Mouse (Mus musculus) limb, embryonic 14.5 days (tissue): ENCODE data around the gene Kifc1. TPM values are rescaled to one million over a fixed set of nuclear protein-coding genes. Genes with fewer than 3 reads are reported as not detected.
A peak's percentile ranks its signal among the peaks of the same experiment; 100 is the strongest.

Source experiments
- ATAC-seq: fragments of 200-750 bp; cut with Nextera tagmentation; 2 replicates; pipeline ENCODE4 v1.8.0; 2017; ENCODE audit warnings: low read depth, moderate number of reproducible peaks, moderate TSS enrichment; ENCODE audit not compliant: low FRiP score
- DNase-seq: peaks from one replicate; pipeline ENCODE4 v3.0.0-alpha.2; 2015; ENCODE audit warnings: low spot score
- H3K27ac ChIP-seq: fragments of 300-500 bp; sonication (generic); replicated peaks from 2 replicates; pipeline ENCODE4 v1.5.1; 2014; ENCODE audit warnings: low read depth, mild to moderate bottlenecking, low read length, moderate library complexity, mixed read lengths
- H3K27me3 ChIP-seq: fragments of 300-500 bp; sonication (generic); 2 replicates; pipeline ENCODE4 v1.6.1; 2014; ENCODE audit warnings: low read length, mixed read lengths; ENCODE audit not compliant: control insufficient read depth, insufficient read depth
- H3K36me3 ChIP-seq: fragments of 300-500 bp; sonication (generic); 2 replicates; pipeline ENCODE4 v1.6.1; 2014; ENCODE audit warnings: mild to moderate bottlenecking, low read length, moderate library complexity, mixed read lengths; ENCODE audit not compliant: control insufficient read depth, insufficient read depth
- H3K4me1 ChIP-seq: fragments of 300-500 bp; sonication (generic); 2 replicates; pipeline ENCODE4 v1.6.1; 2014; ENCODE audit warnings: antibody characterized with exemption, low read length, mixed read lengths; ENCODE audit not compliant: control insufficient read depth, insufficient read depth
- H3K4me2 ChIP-seq: fragments of 300-500 bp; sonication (generic); replicated peaks from 2 replicates; pipeline ENCODE4 v1.6.1; 2014; ENCODE audit warnings: low read depth, mild to moderate bottlenecking, low read length, moderate library complexity; ENCODE audit not compliant: severe bottlenecking
- H3K4me3 ChIP-seq: fragments of 300-500 bp; sonication (generic); replicated peaks from 2 replicates; pipeline ENCODE4 v1.5.1; 2014; ENCODE audit warnings: low read length
- H3K9ac ChIP-seq: fragments of 300-500 bp; sonication (generic); 2 replicates; pipeline ENCODE4 v1.6.1; 2014; ENCODE audit warnings: mild to moderate bottlenecking, low read depth, low read length, moderate library complexity; ENCODE audit not compliant: severe bottlenecking
- H3K9me3 ChIP-seq: fragments of 300-500 bp; sonication (generic); 2 replicates; pipeline ENCODE4 v1.6.1; 2016; ENCODE audit warnings: low read length; ENCODE audit not compliant: control insufficient read depth
- POLR2A ChIP-seq: fragments of 200-500 bp; IDR thresholded peaks from 2 replicates; pipeline ENCODE4 v1.8.0; 2012; ENCODE audit warnings: inconsistent platforms, mild to moderate bottlenecking, moderate library complexity, borderline replicate concordance; ENCODE audit not compliant: insufficient read depth, insufficient read length; ENCODE audit errors: extremely low read depth
- WGBS: fragments of 180-500 bp; shearing (Covaris S2); extraction: QIAGEN DNeasy Blood & Tissue Kit; methylation state at CpG from one replicate; pipeline ENCODE4 v1.1.7; 2014; 5-methylcytosine and 5-hydroxymethylcytosine counted together
- polyA plus RNA-seq, 2 experiments: library from polyadenylated mRNA; depleted of rRNA in 1 of 2; stranded (reverse) in 1 of 2; unstranded in 1 of 2; fragments of >200 nt; fragmentation: Nextera tagmentation in 1 of 2; extraction: Ambion mirVana in 1 of 2; gene quantifications; 2 replicates each; pipeline versions ENCODE4 v1.2.1 to v1.2.3; 2012 to 2014

Gene Kifc1
- polyA plus RNA-seq, 2 experiments: 6.2 to 60.6 TPM

DNA sequence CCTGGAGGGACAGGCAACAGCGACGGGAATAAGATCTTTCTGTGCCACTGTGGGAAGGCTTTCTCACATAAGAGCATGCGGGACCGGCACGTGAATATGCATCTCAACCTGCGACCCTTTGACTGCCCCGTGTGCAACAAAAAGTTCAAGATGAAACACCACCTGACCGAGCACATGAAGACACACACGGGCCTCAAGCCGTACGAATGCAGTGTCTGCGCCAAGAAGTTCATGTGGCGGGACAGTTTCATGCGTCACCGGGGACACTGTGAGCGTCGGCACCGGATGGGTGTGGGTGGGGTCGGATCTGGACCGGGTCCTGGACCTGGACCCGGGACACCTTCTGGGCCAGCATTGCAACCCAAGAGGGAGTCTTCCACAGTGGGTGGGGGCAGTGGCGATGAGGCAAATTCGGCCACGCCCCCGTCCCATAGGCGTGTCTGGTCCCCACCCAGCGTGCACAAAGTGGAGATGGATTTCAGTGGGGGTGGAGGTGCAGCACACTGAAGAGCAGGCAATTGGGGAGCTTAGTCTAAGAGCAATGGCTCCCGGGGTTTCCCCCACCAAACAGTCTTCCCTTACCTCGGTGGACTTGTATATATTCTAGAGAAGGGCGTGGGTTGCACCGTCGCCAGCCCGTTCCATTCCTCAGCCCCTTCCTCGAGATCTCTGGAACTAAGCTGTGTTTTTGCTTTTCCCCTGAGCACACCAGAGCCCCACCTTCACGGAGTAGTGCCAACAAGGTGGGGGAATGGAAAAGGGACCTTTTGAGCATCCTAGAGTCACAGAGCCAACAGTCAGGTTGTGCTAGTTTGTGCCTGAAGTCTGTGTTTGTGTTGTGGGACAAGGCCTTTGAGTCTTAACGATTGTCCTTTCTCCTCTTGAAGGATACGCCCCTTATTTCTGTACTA is 28.1 kb upstream of the Kifc1 start:
- DNase-seq (no peak), ATAC-seq (no peak)
- H3K9me3 ChIP-seq: no peaks in the 10 kb centered on the region
- peak overlapping the region; percentile 99 for H3K4me2 ChIP-seq
- H3K36me3 ChIP-seq: peaks cover 25% of the 10 kb centered on the region
- 60% methylated on average over 37 of the region's 37 CpGs for WGBS
- H3K27me3 ChIP-seq: no peaks in the 10 kb centered on the region
- H3K4me3 ChIP-seq: peak overlapping the region; percentile 67
- H3K27ac ChIP-seq: no peak overlapping the region
- peaks cover 18% of the 10 kb centered on the region for H3K4me1 ChIP-seq
- peak overlapping the region; percentile 66; the same call in 1 of the 2 replicates for H3K9ac ChIP-seq
- TF ChIP-seq POLR2A: no peak

DNA sequence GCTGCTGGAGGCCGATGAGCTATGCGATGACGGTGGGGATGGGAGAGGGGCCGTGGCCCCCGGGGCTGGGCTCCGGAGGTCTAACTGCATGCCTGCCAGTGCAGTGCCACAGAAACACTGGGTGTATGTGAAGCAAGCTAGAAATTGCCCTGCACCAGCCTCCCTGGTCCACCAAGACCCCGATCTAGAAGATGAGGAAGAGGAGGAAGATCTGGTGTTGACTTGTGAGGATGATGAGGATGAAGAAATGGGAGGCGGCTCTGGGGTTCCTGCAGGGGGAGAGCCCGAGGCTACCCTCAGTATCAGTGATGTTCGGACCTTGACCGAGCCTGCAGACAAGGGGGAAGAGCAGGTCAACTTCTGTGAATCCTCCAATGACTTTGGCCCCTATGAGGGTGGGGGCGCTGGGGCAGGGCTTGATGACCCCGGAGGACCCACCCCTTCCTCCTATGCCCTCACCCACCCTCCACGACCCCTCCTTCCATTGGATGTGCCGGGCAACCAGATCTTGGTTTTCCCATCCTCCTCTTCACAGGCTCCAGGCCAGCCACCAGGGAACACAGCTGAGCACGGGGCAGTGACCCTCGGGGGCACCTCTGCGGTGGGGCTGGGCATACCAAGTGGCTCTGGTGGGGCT is 27.3 kb upstream of the Kifc1 start:
- H3K27me3 ChIP-seq: no peaks in the 10 kb centered on the region
- H3K4me2 ChIP-seq: no peak overlapping the region
- no peak overlapping the region for H3K9ac ChIP-seq
- 0 out of 2 replicates have a peak overlapping the region, but pooled peaks have one; percentile 4 for H3K4me3 ChIP-seq
- no peaks in the 10 kb centered on the region for H3K9me3 ChIP-seq
- H3K36me3 ChIP-seq: peaks cover 31% of the 10 kb centered on the region
- no peak for TF ChIP-seq POLR2A
- H3K4me1 ChIP-seq: peaks cover 18% of the 10 kb centered on the region
- 82% methylated on average over 18 of the region's 18 CpGs for WGBS
- ATAC-seq: no peak
- H3K27ac ChIP-seq: no peak overlapping the region
- no peak for DNase-seq

DNA sequence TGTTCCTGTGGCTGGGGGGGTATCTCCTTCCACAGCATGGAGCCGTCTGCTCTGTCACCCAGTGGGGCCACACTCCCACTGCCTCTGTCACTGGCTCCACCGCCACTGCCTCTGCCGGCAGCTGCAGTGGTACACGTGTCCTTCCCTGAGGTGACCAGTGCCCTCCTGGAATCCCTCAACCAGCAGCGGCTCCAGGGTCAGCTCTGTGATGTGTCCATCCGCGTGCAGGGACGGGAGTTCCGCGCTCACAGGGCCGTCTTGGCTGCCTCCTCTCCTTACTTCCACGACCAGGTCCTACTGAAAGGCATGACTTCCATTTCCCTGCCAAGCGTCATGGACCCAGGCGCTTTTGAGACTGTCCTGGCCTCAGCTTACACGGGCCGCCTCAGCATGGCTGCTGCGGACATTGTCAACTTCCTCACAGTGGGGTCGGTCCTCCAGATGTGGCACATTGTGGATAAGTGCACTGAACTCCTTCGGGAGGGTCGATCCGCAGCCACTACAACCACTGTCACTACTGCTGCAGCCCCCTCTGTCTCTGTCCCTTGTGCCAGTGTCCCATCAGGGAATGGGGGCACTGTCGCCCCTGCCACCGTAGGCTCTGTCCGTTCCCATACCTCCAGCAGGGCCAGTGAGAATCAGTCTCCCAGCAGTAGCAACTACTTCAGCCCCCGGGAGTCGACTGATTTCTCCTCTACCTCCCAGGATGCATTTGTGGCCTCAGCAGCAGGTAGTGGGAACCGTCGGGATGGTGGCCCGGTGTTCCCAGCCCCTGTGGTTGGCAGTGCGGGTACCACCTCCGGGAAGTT is 26.6 kb upstream of the Kifc1 start:
- H3K4me2 ChIP-seq: peak overlapping the region; percentile 44
- H3K27ac ChIP-seq: no peak overlapping the region
- peak overlapping the region; percentile 48 for H3K4me3 ChIP-seq
- H3K4me1 ChIP-seq: peaks cover 18% of the 10 kb centered on the region
- H3K27me3 ChIP-seq: no peaks in the 10 kb centered on the region
- WGBS: 74% methylated on average over 31 of the region's 31 CpGs
- TF ChIP-seq POLR2A: no peak
- no peak for DNase-seq
- H3K36me3 ChIP-seq: peaks cover 36% of the 10 kb centered on the region
- no peak overlapping the region for H3K9ac ChIP-seq
- H3K9me3 ChIP-seq: no peaks in the 10 kb centered on the region
- ATAC-seq: no peak

DNA sequence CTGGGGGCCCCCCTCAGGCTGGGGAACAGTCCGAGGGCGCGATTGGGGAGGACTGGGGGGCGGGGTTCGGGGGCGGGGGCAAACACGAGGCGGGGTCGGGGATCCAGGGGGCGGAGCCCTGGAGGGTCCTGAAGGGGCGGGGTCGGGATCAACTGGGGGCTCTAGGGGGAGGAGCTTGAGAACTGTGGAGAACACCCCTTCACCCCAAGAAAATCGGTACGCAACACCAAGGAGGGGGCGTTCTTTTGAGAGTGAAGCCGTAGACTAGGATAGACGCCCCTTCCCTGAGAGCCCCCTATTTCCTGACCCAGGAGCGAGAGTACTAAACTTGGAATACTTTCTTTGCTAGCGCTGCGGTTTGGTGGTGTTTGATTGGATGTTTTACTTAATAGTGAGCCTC is 25.8 kb upstream of the Kifc1 start:
- WGBS: under 1% methylated on average over 16 of the region's 20 CpGs
- Histone ChIP-seq H3K36me3 (peaks cover 43% of the 10 kb centered on the region), H3K9me3 (no peaks in the 10 kb centered on the region), H3K4me3 (peak overlapping the region; percentile 48), H3K27ac (no peak overlapping the region), H3K9ac (peak overlapping the region; percentile 50), H3K4me2 (peak overlapping the region; percentile 44), H3K4me1 (peaks cover 18% of the 10 kb centered on the region), H3K27me3 (no peaks in the 10 kb centered on the region)
- DNase-seq (peak; percentile 80), ATAC-seq (peak; percentile 27)
- no peak for TF ChIP-seq POLR2A

DNA sequence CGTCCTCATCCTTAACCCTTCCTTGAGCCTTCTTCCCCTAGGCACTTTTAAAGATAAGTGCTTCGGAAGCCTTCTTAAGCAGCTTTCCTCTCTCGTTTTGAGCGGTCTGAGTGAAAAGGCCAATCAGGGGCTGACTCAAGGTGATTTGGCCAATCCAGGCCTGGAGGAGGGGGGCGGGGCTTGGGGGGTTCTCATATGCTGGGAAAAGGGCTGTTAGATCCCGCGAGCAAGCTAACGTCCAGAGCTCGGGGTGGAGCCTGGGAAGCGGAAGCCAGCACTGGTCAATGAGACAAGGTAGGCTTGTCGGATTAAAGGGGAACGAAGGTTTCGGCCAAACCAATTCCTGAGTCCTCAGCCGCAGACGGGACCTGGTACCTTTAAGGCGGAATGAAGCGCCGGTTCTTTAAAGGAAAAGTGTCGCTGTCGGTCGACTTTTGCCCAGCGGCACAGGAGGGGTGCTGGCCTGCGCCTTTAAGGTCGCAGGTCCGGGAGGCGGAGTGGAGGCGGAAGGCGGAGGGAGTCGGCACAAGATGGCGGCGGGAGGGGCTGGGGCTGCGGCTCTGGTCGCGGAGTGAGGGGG is 25.3 kb upstream of the Kifc1 start, which contains the start of the genes Tapbp and Zbtb22:
Tapbp (plus strand) TSS at position 229 of the 580 bp plus-strand sequence.
Zbtb22 (plus strand) TSS at position 234 of the 580 bp plus-strand sequence.
- Histone ChIP-seq H3K36me3 (peaks cover 48% of the 10 kb centered on the region), H3K9ac (peak within 1 kb of the TSS; percentile 50), H3K27ac (no peak within 1 kb of the TSS), H3K9me3 (no peaks in the 10 kb centered on the region), H3K4me1 (peaks cover 18% of the 10 kb centered on the region), H3K4me3 (peak within 1 kb of the TSS; percentile 48), H3K27me3 (no peaks in the 10 kb centered on the region), H3K4me2 (peak within 1 kb of the TSS; percentile 44)
- DNase-seq (peak; percentile 98), ATAC-seq (peak; percentile 91)
- WGBS: 2% methylated on average over 29 of the region's 34 CpGs
- no peak for TF ChIP-seq POLR2A
